Comparison of ENCODE assay signal across 16 mouse cellular contexts in the genomic region with DNA sequence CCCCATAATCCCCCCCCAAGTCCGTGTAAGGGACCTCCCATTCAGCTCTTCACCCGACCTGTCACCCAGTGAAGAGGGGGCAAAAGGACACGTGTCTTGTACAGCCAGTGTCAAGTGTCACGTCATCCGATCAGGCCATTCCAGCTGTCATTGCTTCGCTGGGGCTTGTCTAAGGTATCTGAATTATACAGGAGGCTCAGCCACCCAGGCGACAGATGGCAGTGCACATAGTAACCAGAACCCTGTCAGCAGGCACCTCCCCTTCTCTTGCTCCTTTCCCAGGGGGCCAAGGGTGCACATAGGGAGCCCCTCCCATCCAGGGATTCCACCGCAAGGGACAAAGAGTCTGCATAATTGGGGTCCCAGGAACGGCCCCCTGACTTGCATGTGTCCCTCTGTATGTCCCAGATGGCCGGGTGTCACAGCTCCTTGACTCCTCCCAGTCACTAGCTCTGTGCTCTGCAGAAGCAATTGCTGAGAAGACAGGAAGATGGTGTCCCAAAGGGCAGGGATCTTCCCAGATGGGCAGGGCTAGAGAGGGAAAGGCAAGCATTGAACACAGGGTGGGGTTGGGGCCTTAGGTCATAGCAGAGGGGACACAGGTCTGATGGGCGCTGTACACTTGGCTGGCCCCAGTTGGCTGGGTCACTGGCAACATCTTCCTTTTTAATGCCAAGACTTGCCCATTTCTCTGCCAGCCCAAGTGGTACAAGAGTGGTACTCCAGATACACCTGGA. TPM values are rescaled to one million over a fixed set of nuclear protein-coding genes. Genes with fewer than 3 reads are reported as not detected.
DNase-seq lines count a peak whose midpoint lies in the region; ATAC-seq and TF ChIP-seq lines count a peak whose summit lies in the region.
"Had no signal": no experiment of that assay in that cellular context is flagged by ENCODE, and none has a peak within 500 bp of the region (broad histone marks: within the 10 kb centered on the region; RNA-seq: fewer than 3 reads in every experiment).

No protein-coding gene starts in this region.

- H3K27ac ChIP-seq in heart, postnatal 0 days (ENCODE audit: low read depth) = no peak overlapping the region
- no peak overlapping the region; the same call in 1 of the 2 replicates for H3K27ac ChIP-seq in embryonic facial prominence, embryonic 10.5 days (replicated peaks)
- no peak overlapping the region for H3K27ac ChIP-seq in limb, embryonic 15.5 days
- H3K27ac ChIP-seq: embryonic facial prominence, embryonic 12.5 days; left cerebral cortex, adult 2 months; liver, embryonic 14.5 days had no signal

- TF ChIP-seq EP300 in heart, postnatal 0 days (IDR thresholded peaks at IDR 0.05; ENCODE audit: low read depth) = no peak

- no peak for DNase-seq in heart, postnatal 0 days (ENCODE audit: low spot score)
- no peak for DNase-seq in heart, postnatal 36 days
- DNase-seq in brain, embryonic 14.5 days (ENCODE audit: low read depth) = peak; percentile 50
- DNase-seq in embryonic facial prominence, embryonic 10.5 days (ENCODE audit: low spot score) = peak; percentile 39
- DNase-seq in spleen, adult 12 weeks (ENCODE audit: low spot score) = no peak
- DNase-seq in yolk sac, embryonic 10.5 days (ENCODE audit: low spot score) = no peak
- DNase-seq in spleen, postnatal 36 days (ENCODE audit: low spot score in 2 of 2) = no peak
- DNase-seq: kidney, adult 9 months; thymus, postnatal 25 days had no signal

- intact Hi-C loops in heart, postnatal 36 days (cut with DNase I) = no loop called here

- H3K9me3 ChIP-seq in heart, postnatal 0 days (replicated peaks; ENCODE audit: control insufficient read depth, low read length) = no peaks in the 10 kb centered on the region
- H3K9me3 ChIP-seq in embryonic facial prominence, embryonic 10.5 days = no peaks in the 10 kb centered on the region
- H3K9me3 ChIP-seq in limb, embryonic 15.5 days = no peaks in the 10 kb centered on the region
- H3K9me3 ChIP-seq: embryonic facial prominence, embryonic 12.5 days had no signal

- WGBS in heart, postnatal 0 days = 26% methylated on average over 11 of the region's 11 CpGs
- 25% methylated on average over 11 of the region's 11 CpGs for WGBS in embryonic facial prominence, embryonic 10.5 days
- WGBS in limb, embryonic 15.5 days = 27% methylated on average over 11 of the region's 11 CpGs

- no peak overlapping the region for H3K4me2 ChIP-seq in heart, postnatal 0 days (ENCODE audit: low read depth, low read length)
- H3K4me2 ChIP-seq in limb, embryonic 15.5 days = no peak overlapping the region
- H3K4me2 ChIP-seq: embryonic facial prominence, embryonic 12.5 days; heart, embryonic 11.5 days had no signal

- H3K4me3 ChIP-seq in heart, postnatal 0 days (ENCODE audit: low read depth, low read length) = no peak overlapping the region
- H3K4me3 ChIP-seq in embryonic facial prominence, embryonic 10.5 days = peak overlapping the region; percentile 13; the same call in 1 of the 2 replicates
- no peak overlapping the region for H3K4me3 ChIP-seq in limb, embryonic 15.5 days
- H3K4me3 ChIP-seq: embryonic facial prominence, embryonic 12.5 days; left cerebral cortex, adult 2 months had no signal

- H3K9ac ChIP-seq in heart, postnatal 0 days (replicated peaks; ENCODE audit: low read depth, low read length) = no peak overlapping the region
- no peak overlapping the region for H3K9ac ChIP-seq in limb, embryonic 15.5 days
- H3K9ac ChIP-seq: embryonic facial prominence, embryonic 12.5 days; liver, embryonic 14.5 days had no signal

- peak; percentile 39; the same call in 1 of the 2 replicates for ATAC-seq in heart, postnatal 0 days (ENCODE audit: insufficient read depth, low read depth)
- ATAC-seq in limb, embryonic 15.5 days (ENCODE audit: insufficient number of reproducible peaks, low FRiP score, low TSS enrichment, low read depth) = peak; percentile 35; the same call in 1 of the 2 replicates

- H3K27me3 ChIP-seq in heart, postnatal 0 days (ENCODE audit: control insufficient read depth, insufficient read depth, low read length) = peaks cover 6% of the 10 kb centered on the region; the same call in 1 of the 2 replicates
- H3K27me3 ChIP-seq in embryonic facial prominence, embryonic 10.5 days (replicated peaks; ENCODE audit: low read depth, poor library complexity, severe bottlenecking) = peaks cover 22% of the 10 kb centered on the region
- H3K27me3 ChIP-seq in limb, embryonic 15.5 days = peaks cover 2% of the 10 kb centered on the region; the same call in 1 of the 2 replicates
- H3K27me3 ChIP-seq: embryonic facial prominence, embryonic 12.5 days had no signal

- no peak for TF ChIP-seq CTCF in heart, postnatal 0 days (IDR thresholded peaks at IDR 0.05; ENCODE audit: low read depth)
- TF ChIP-seq CTCF in brain, embryonic 14.5 days (IDR thresholded peaks at IDR 0.05; ENCODE audit: borderline replicate concordance, extremely low read depth, insufficient read depth, insufficient read length) = no peak

- H3K36me3 ChIP-seq in heart, postnatal 0 days (replicated peaks; ENCODE audit: control insufficient read depth, insufficient read depth, low read length) = no peaks in the 10 kb centered on the region
- H3K36me3 ChIP-seq in embryonic facial prominence, embryonic 10.5 days (replicated peaks) = no peaks in the 10 kb centered on the region
- no peaks in the 10 kb centered on the region for H3K36me3 ChIP-seq in limb, embryonic 15.5 days
- H3K36me3 ChIP-seq: embryonic facial prominence, embryonic 12.5 days had no signal

- no peak for TF ChIP-seq POLR2A in brain, embryonic 14.5 days (IDR thresholded peaks at IDR 0.05; ENCODE audit: borderline replicate concordance, extremely low read depth, insufficient read depth, insufficient read length, poor library complexity, severe bottlenecking)

- H3K4me1 ChIP-seq in heart, postnatal 0 days (ENCODE audit: control insufficient read depth, insufficient read depth) = no peaks in the 10 kb centered on the region
- H3K4me1 ChIP-seq in embryonic facial prominence, embryonic 10.5 days = peaks cover 39% of the 10 kb centered on the region
- H3K4me1 ChIP-seq in limb, embryonic 15.5 days = no peaks in the 10 kb centered on the region

RNA-seq across cellular contexts. Expression of gene Lhx3, which starts 39.1 kb away (rescaled TPM):
- total RNA-seq in heart, postnatal 0 days (2014; rRNA removed; ENCODE audit: low replicate concordance) = not detected in 2 replicates
- polyA plus RNA-seq in heart, postnatal 0 days (2015; fragmentation: Nextera tagmentation; extraction: Ambion mirVana) = not detected in 2 replicates
- not detected for total RNA-seq in heart, postnatal 36 days (2021)
- polyA plus RNA-seq in brain, embryonic 14.5 days (2012; rRNA removed) = 1.6 and 3.3 TPM in 2 replicates
- polyA plus RNA-seq in embryonic facial prominence, embryonic 10.5 days (2016; fragmentation: Nextera tagmentation; extraction: Ambion mirVana) = 2.6 and 3.5 TPM in 2 replicates
- not detected in 2 replicates for polyA plus RNA-seq in limb, embryonic 15.5 days (2015; fragmentation: Nextera tagmentation; extraction: Ambion mirVana)
- total RNA-seq: megakaryocyte, adult 5-6 weeks had no signal
- polyA plus RNA-seq: liver, embryonic 14.5 days; spleen, adult 2 months had no signal

RNA-seq across cellular contexts. Expression of gene Nacc2, which starts 46.0 kb away (rescaled TPM):
- 6.8 and 20.6 TPM in 2 replicates for total RNA-seq in heart, postnatal 0 days (2014; rRNA removed; ENCODE audit: low replicate concordance)
- polyA plus RNA-seq in heart, postnatal 0 days (2015; fragmentation: Nextera tagmentation; extraction: Ambion mirVana) = 5.4 and 6.9 TPM in 2 replicates
- 10 to 100 TPM; 23.4 to 25.3 TPM for total RNA-seq in heart, postnatal 36 days (2021)
- 12.0 and 14.8 TPM in 2 replicates for polyA plus RNA-seq in brain, embryonic 14.5 days (2012; rRNA removed)
- polyA plus RNA-seq in embryonic facial prominence, embryonic 10.5 days (2016; fragmentation: Nextera tagmentation; extraction: Ambion mirVana) = 5.7 and 5.9 TPM in 2 replicates
- 5.5 TPM in 2 replicates for polyA plus RNA-seq in limb, embryonic 15.5 days (2015; fragmentation: Nextera tagmentation; extraction: Ambion mirVana)

Comparison
In these comparisons a context has a peak if more than half of its experiments do, and no peak if none do; other contexts are left out.
1. DNase-seq: peak in brain, embryonic 14.5 days (single experiment) and embryonic facial prominence, embryonic 10.5 days (single experiment); none in heart, postnatal 0 days (single experiment), heart, postnatal 36 days (0 of 2), spleen, adult 12 weeks (single experiment), yolk sac, embryonic 10.5 days (single experiment) and spleen, postnatal 36 days (0 of 2).